Mouse (Mus musculus): ENCODE results near the gene Zrsr1.

DNA sequence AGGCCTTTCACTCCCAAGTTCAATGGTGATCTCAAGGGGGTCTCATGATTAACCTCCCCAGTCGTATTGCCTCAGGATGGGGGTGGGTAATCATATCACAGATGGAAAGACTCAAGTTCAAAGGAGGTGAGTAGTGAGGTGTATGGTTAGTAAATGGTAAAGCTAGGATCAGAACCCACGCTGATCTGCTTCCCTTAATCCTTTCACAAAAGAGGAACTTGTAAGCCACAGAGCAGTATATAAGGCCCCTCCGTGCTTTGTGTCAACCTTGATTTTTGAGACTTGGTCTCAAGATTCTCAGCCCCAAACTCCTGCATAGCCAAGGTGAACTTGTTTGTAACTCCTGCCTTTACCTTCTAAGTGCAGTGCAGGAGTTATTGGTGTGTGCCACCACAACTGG is 52.4 kb downstream of the Zrsr1 start:
- TF ChIP-seq MAX (IDR thresholded peaks at IDR 0.05; ENCODE audit: low read length) (no peak), POLR2A (IDR thresholded peaks at IDR 0.05; ENCODE audit: low read depth, low read length) (no peak)

Data from CH12.LX (cell line).